Mouse (Mus musculus): ENCODE data around the gene Frk.
"Not testable (repeated sequence)": the region's sequence is repeated elsewhere in the genome, so short reads cannot be mapped to it uniquely, and the experiment has no call there.

Frk gene

GRCm38 (mm10) chr10:34483297-34484013 is at the start of gene Frk:
Frk (plus strand) TSS chr10:34483399.
- peak; percentile 61 for DNase-seq (ENCODE audit: low spot score)

- not testable (repeated sequence) for DNase-seq (ENCODE audit: low spot score)
Measured at GRCm38 (mm10) chr10:34434191-34434590, 49.0 kb upstream of the Frk start.

- no peak for DNase-seq (ENCODE audit: low spot score)
Measured at GRCm38 (mm10) chr10:34449469-34449868, 33.7 kb upstream of the Frk start.

GRCm38 (mm10) chr10:34461451-34461850 is 21.7 kb upstream of the Frk start:
- no peak for DNase-seq (ENCODE audit: low spot score)

- DNase-seq (ENCODE audit: low spot score): no peak
Measured at GRCm38 (mm10) chr10:34464321-34464720, 18.9 kb upstream of the Frk start.

GRCm38 (mm10) chr10:34469037-34469436 is 14.2 kb upstream of the Frk start:
- no peak for DNase-seq (ENCODE audit: low spot score)

GRCm38 (mm10) chr10:34479942-34480455 is 3.2 kb upstream of the Frk start:
- DNase-seq (ENCODE audit: low spot score): peak; percentile 12

GRCm38 (mm10) chr10:34484014-34484411 is 814 bp downstream of the Frk start:
- DNase-seq (ENCODE audit: low spot score): peak; percentile 66

- peak; percentile 78 for DNase-seq (ENCODE audit: low spot score)
Measured at GRCm38 (mm10) chr10:34485079-34485478, 1.9 kb downstream of the Frk start.

- DNase-seq (ENCODE audit: low spot score): peak; percentile 37
Measured at GRCm38 (mm10) chr10:34507807-34508206, 24.6 kb downstream of the Frk start.

- DNase-seq (ENCODE audit: low spot score): no peak
Measured at GRCm38 (mm10) chr10:34508593-34508992, 25.4 kb downstream of the Frk start.

GRCm38 (mm10) chr10:34509256-34509655 is 26.1 kb downstream of the Frk start:
- no peak for DNase-seq (ENCODE audit: low spot score)

- DNase-seq (ENCODE audit: low spot score): no peak
Measured at GRCm38 (mm10) chr10:34511192-34511591, 28.0 kb downstream of the Frk start.

- peak; percentile 36 for DNase-seq (ENCODE audit: low spot score)
Measured at GRCm38 (mm10) chr10:34512551-34512950, 29.4 kb downstream of the Frk start.

GRCm38 (mm10) chr10:34525598-34525997 is 42.4 kb downstream of the Frk start:
- DNase-seq (ENCODE audit: low spot score): no peak

GRCm38 (mm10) chr10:34531766-34532165 is 48.6 kb downstream of the Frk start:
- DNase-seq (ENCODE audit: low spot score): no peak

- DNase-seq (ENCODE audit: low spot score): peak; percentile 17
Measured at GRCm38 (mm10) chr10:34532507-34532906, 49.3 kb downstream of the Frk start.

GRCm38 (mm10) chr10:34540687-34541086 is 57.5 kb downstream of the Frk start:
- no peak for DNase-seq (ENCODE audit: low spot score)

GRCm38 (mm10) chr10:34541717-34542490 is 58.7 kb downstream of the Frk start:
- no peak for DNase-seq (ENCODE audit: low spot score)

- DNase-seq (ENCODE audit: low spot score): no peak
Measured at GRCm38 (mm10) chr10:34550612-34551011, 67.4 kb downstream of the Frk start.

GRCm38 (mm10) chr10:34551636-34552035 is 68.4 kb downstream of the Frk start:
- no peak for DNase-seq (ENCODE audit: low spot score)

- no peak for DNase-seq (ENCODE audit: low spot score)
Measured at GRCm38 (mm10) chr10:34563518-34564176, 80.4 kb downstream of the Frk start.

- DNase-seq (ENCODE audit: low spot score): no peak
Measured at GRCm38 (mm10) chr10:34615474-34615873, 132.3 kb downstream of the Frk start.
